Mouse (Mus musculus) E14TG2a.4 (cell line): ENCODE data around the gene Slc36a3.

ENCODE experiments used
- CTCF ChIP-seq: conservative IDR thresholded peaks from 2 replicates; pipeline ENCODE4 v1.5.1; 2014; ENCODE audit warnings: low read length
- NANOG ChIP-seq: IDR thresholded peaks from 2 replicates; pipeline ENCODE4 v1.6.1; 2014; ENCODE audit warnings: borderline replicate concordance, low read length, mixed read lengths

DNA sequence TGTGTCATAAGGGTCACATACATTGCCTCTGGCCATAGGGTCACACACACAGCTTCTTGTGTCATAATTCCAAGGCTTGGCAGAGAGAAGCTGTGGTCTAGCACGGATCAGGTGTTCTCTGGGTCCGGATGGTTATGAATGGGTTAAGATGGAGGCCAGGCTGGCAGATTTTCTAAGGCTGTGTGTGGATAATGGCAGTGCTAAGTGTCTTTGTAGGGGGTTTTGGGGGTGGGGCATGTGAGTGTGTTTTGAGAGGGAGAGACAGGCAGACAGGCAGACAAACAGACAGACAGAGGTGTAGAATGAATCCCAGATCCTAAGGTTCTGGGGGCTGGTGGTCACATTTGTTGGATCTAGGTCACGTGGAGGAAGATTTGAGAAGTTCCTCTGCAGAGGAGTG, 49.5 kb downstream of the Slc36a3 start:
- TF ChIP-seq CTCF (no peak), NANOG (no peak)
